Mouse (Mus musculus): ENCODE measurements around the gene Pp2d1.

DNA sequence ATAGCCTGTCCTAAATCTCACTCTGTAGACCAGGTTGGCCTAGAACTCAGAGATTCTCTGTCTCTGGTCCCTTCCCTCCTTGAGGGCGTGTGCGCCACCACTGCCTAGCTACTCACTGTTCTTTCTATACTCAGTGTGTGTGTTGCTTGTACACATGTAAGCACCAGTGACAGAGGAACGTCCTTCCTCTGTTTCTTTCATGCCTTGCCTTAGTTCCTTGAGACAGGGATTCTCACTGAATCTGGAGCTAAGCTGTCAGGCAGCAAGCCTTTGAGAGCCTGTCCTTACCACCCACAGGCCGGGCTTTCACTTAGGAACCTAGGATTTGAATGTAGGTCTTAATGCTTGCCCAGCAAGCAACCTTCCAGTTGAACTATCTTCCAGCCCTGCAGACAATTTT, 40.4 kb upstream of the Pp2d1 start:
- TF ChIP-seq CTCF (IDR thresholded peaks at IDR 0.05) (no peak), POLR2A (IDR thresholded peaks at IDR 0.05; ENCODE audit: insufficient read depth, low read depth, low read length) (no peak), EP300 (IDR thresholded peaks at IDR 0.05; ENCODE audit: insufficient read depth, low read depth, low read length) (no peak)
